Mouse (Mus musculus) MEL (cell line): ENCODE results near the gene Tiam1. TPM values are rescaled to one million over a fixed set of nuclear protein-coding genes. Genes with fewer than 3 reads are reported as not detected.

Experiments used
- DNase-seq: peaks from one replicate; pipeline ENCODE4 v3.0.0; 2011; ENCODE audit warnings: low read depth, low spot score
- H3K27ac ChIP-seq: 2 replicates; pipeline ENCODE4 v1.5.1; 2012; ENCODE audit warnings: low read depth, mild to moderate bottlenecking, control low read depth, low read length, moderate library complexity; ENCODE audit not compliant: control insufficient read depth
- H3K27me3 ChIP-seq, 2 experiments: fragments of 150-350 bp in 1 of 2; sonication (generic) in 1 of 2; 2 replicates each; pipeline ENCODE4 v1.6.1; 2012; ENCODE audit warnings: low read length in 2 of 2, mild to moderate bottlenecking in 2 of 2, improper control_type of control experiment in 1 of 2, moderate library complexity in 1 of 2; ENCODE audit not compliant: insufficient read depth in 2 of 2, control insufficient read depth in 1 of 2
- H3K36me3 ChIP-seq, 2 experiments: 2 replicates each; pipeline ENCODE4 v1.6.1; 2012 to 2014; ENCODE audit warnings: low read length in 2 of 2, improper control_type of control experiment in 1 of 2, inconsistent platforms in 1 of 2, mild to moderate bottlenecking in 1 of 2; ENCODE audit not compliant: insufficient read depth in 2 of 2, control insufficient read depth in 1 of 2
- H3K4me1 ChIP-seq, 2 experiments: fragments of 150-350 bp in 1 of 2; sonication (generic) in 1 of 2; 2 replicates each; pipeline ENCODE4 v1.6.1; 2012; ENCODE audit warnings: low read length in 2 of 2, improper control_type of control experiment in 1 of 2, mild to moderate bottlenecking in 1 of 2; ENCODE audit not compliant: insufficient read depth in 2 of 2, control insufficient read depth in 1 of 2
- H3K4me3 ChIP-seq, 2 experiments: fragments of 150-350 bp in 1 of 2; sonication (generic) in 1 of 2; 2 replicates each; pipeline ENCODE4 v1.5.1; 2012; ENCODE audit warnings: low read depth in 2 of 2, low read length in 2 of 2, mild to moderate bottlenecking in 2 of 2, moderate library complexity in 2 of 2, control low read depth in 1 of 2, improper control_type of control experiment in 1 of 2; ENCODE audit not compliant: control insufficient read depth in 1 of 2, insufficient read depth in 1 of 2
- H3K79me2 ChIP-seq: 2 replicates; pipeline ENCODE4 v1.6.1; 2012; ENCODE audit warnings: mild to moderate bottlenecking, low read length, moderate library complexity; ENCODE audit not compliant: control insufficient read depth, poor library complexity, insufficient read depth
- H3K9ac ChIP-seq: 2 replicates; pipeline ENCODE4 v1.6.1; 2012; ENCODE audit warnings: low read depth, mild to moderate bottlenecking, control low read depth, low read length, moderate library complexity; ENCODE audit not compliant: control insufficient read depth, poor library complexity, severe bottlenecking
- H3K9me3 ChIP-seq: fragments of 150-350 bp; sonication (generic); replicated peaks from 2 replicates; pipeline ENCODE4 v1.6.1; 2012; ENCODE audit warnings: mild to moderate bottlenecking, low read length, improper control_type of control experiment, moderate library complexity; ENCODE audit not compliant: insufficient read depth
- BHLHE40 ChIP-seq: IDR thresholded peaks from 2 replicates; pipeline ENCODE4 v1.6.1; 2012; ENCODE audit warnings: low read depth, mild to moderate bottlenecking, inconsistent platforms, low read length, improper control_type of control experiment, borderline replicate concordance
- CHD2 ChIP-seq: IDR thresholded peaks from 2 replicates; pipeline ENCODE4 v1.6.1; 2011; ENCODE audit warnings: low read length, improper control_type of control experiment
- HCFC1 ChIP-seq: IDR thresholded peaks from 2 replicates; pipeline ENCODE4 v1.6.1; 2012; ENCODE audit warnings: low read depth, mild to moderate bottlenecking, inconsistent platforms, low read length, improper control_type of control experiment, moderate library complexity
- JUND ChIP-seq: IDR thresholded peaks from 2 replicates; pipeline ENCODE4 v1.6.1; 2011; ENCODE audit warnings: low read depth, mild to moderate bottlenecking, improper control_type of control experiment, low read length
- MAX ChIP-seq: IDR thresholded peaks from 2 replicates; pipeline ENCODE4 v1.6.1; 2011; ENCODE audit warnings: low read length, improper control_type of control experiment
- MEF2A ChIP-seq: IDR thresholded peaks from 2 replicates; pipeline ENCODE4 v1.6.1; 2014; ENCODE audit warnings: low read depth, mild to moderate bottlenecking, inconsistent platforms, low read length, improper control_type of control experiment; ENCODE audit not compliant: poor library complexity, insufficient replicate concordance, severe bottlenecking; ENCODE audit errors: extremely low read depth
- MXI1 ChIP-seq: IDR thresholded peaks from 2 replicates; pipeline ENCODE4 v1.6.1; 2011; ENCODE audit warnings: mild to moderate bottlenecking, low read depth, low read length, improper control_type of control experiment
- POLR2A ChIP-seq, 2 experiments: IDR thresholded peaks; 2 replicates each; pipeline ENCODE4 v1.6.1; 2011 to 2012; ENCODE audit warnings: low read length in 2 of 2, mild to moderate bottlenecking in 2 of 2, control low read depth in 1 of 2, improper control_type of control experiment in 1 of 2, low read depth in 1 of 2, moderate library complexity in 1 of 2; ENCODE audit not compliant: control insufficient read depth in 1 of 2, insufficient read depth in 1 of 2, poor library complexity in 1 of 2
- SIN3A ChIP-seq: IDR thresholded peaks from 2 replicates; pipeline ENCODE4 v1.6.1; 2012; ENCODE audit warnings: low read length, improper control_type of control experiment, inconsistent platforms
- SMC3 ChIP-seq: IDR thresholded peaks from 2 replicates; pipeline ENCODE4 v1.6.1; 2011; ENCODE audit warnings: low read depth, low read length, improper control_type of control experiment
- TAL1 ChIP-seq: IDR thresholded peaks from 2 replicates; pipeline ENCODE4 v1.6.1; 2012; ENCODE audit warnings: mild to moderate bottlenecking, inconsistent platforms, low read length, moderate library complexity, mixed read lengths
- TBP ChIP-seq: IDR thresholded peaks from 2 replicates; pipeline ENCODE4 v1.8.0; 2011; ENCODE audit warnings: low read depth, low read length, improper control_type of control experiment
- USF1 ChIP-seq: IDR thresholded peaks from 2 replicates; pipeline ENCODE4 v1.6.1; 2014; ENCODE audit warnings: low read depth, mild to moderate bottlenecking, inconsistent platforms, low read length, improper control_type of control experiment, moderate library complexity
- polyA plus RNA-seq, 2 experiments: library from polyadenylated mRNA; stranded (reverse) in 1 of 2; unstranded in 1 of 2; fragments of >175 nt in 1 of 2; fragments of >200 nt in 1 of 2; gene quantifications; 2 replicates each; pipeline versions ENCODE4 v1.2.1 to v1.2.4; 2012; ENCODE audit warnings: low replicate concordance in 2 of 2, low read depth in 1 of 2; ENCODE audit not compliant: insufficient read length in 2 of 2, insufficient read depth in 1 of 2, missing spikeins in 1 of 2
- total RNA-seq: library from RNA; depleted of rRNA; stranded (reverse); fragments of 300-350 nt; gene quantifications from 2 replicates; pipeline ENCODE4 v1.2.3, GENCODE M21; 2012

The Tiam1 gene
- total and polyA plus RNA-seq, 3 experiments: 15.0 to 23.9 (median 19.9) TPM

GRCm38 (mm10) chr16:90145244-90145643, 1.7 kb upstream of the Tiam1 start:
- peak; percentile 33 for DNase-seq
- Histone ChIP-seq H3K9me3 (no peaks in the 10 kb centered on the region), H3K9ac (no peak overlapping the region), H3K4me1 (peaks cover 4 to 9% of the 10 kb centered on the region in 2 experiments; a peak in 3 of 4 replicates), H3K27me3 (no peaks in the 10 kb centered on the region), H3K36me3 (peaks cover 0 to 12% of the 10 kb centered on the region in 2 experiments; a peak in 2 of 4 replicates), H3K27ac (no peak overlapping the region; the same call in 1 of the 2 replicates), H3K79me2 (peaks cover 2% of the 10 kb centered on the region)
- TF ChIP-seq MEF2A (no peak), CHD2 (no peak), SIN3A (no peak), BHLHE40 (no peak), JUND (no peak), TAL1 (no peak), HCFC1 (no peak), SMC3 (no peak), POLR2A (IDR thresholded peaks at IDR 0.05; ENCODE audit: control insufficient read depth in 1 of 2, insufficient read depth in 1 of 2, low read depth in 1 of 2, low read length in 2 of 2, poor library complexity in 1 of 2) (no peak)
- TF ChIP-seq, all 39 proteins: peak for 0
- H3K4me3 ChIP-seq: no peak overlapping the region

DNA sequence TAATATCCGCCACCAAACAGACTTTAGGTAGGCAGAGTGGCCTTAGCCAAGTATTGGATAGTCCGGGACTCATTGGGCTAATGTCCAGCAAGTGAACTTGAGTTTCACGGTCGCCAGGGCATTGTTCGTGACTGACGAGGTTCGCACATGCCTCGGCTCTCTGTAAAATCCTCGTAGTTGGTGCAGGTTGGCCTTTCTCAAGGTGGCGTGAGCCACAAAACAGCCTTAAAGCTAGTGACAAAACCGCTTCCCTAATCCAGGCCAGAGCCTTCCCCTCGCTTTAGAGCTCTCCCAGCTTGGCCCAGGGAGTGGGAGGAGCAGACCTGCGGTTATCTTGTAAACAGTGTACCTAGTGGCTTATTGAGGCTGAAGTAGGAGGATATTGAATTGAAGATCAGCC, 972 bp upstream of the Tiam1 start:
- Histone ChIP-seq H3K9ac (peak overlapping the region; percentile 81), H3K27me3 (no peaks in the 10 kb centered on the region), H3K4me3 (peak overlapping the region; percentile 39 to 64)

GRCm38 (mm10) chr16:90143416-90143759, 181 bp downstream of the Tiam1 start:
- peak overlapping the region; percentile 66 for H3K27ac ChIP-seq
- peaks cover 2% of the 10 kb centered on the region for H3K79me2 ChIP-seq
- no peaks in the 10 kb centered on the region for H3K27me3 ChIP-seq
- DNase-seq: no peak
- peak overlapping the region; percentile 72 to 78 for H3K4me3 ChIP-seq
- no peaks in the 10 kb centered on the region for H3K9me3 ChIP-seq
- H3K36me3 ChIP-seq: peaks cover 0 to 12% of the 10 kb centered on the region in 2 experiments; a peak in 2 of 4 replicates
- peaks cover 4 to 9% of the 10 kb centered on the region in 2 experiments; a peak in 3 of 4 replicates for H3K4me1 ChIP-seq
- peak; percentile 72; the same call in 1 of the 2 replicates for TF ChIP-seq TBP
- TF ChIP-seq SIN3A: peak; percentile 26; the same call in 1 of the 2 replicates
- no peak for TF ChIP-seq JUND
- peak; percentile 63 for TF ChIP-seq MXI1
- peak overlapping the region; percentile 77 for H3K9ac ChIP-seq

More for the DNA sequence above, 972 bp upstream of the Tiam1 start:
- H3K4me1 ChIP-seq: peaks cover 4 to 9% of the 10 kb centered on the region in 2 experiments; a peak in 3 of 4 replicates
- peak overlapping the region; percentile 76 for H3K27ac ChIP-seq
- peaks cover 2% of the 10 kb centered on the region for H3K79me2 ChIP-seq
- peak; percentile 79 for DNase-seq
- H3K36me3 ChIP-seq: peaks cover 0 to 12% of the 10 kb centered on the region in 2 experiments; a peak in 2 of 4 replicates
- TF ChIP-seq USF1: no peak
- TF ChIP-seq TAL1: no peak
- TF ChIP-seq MEF2A: no peak
- 0 out of 2 replicates have a peak, but pooled peaks have one; percentile 9 for TF ChIP-seq MAX
- no peaks in the 10 kb centered on the region for H3K9me3 ChIP-seq
